Mouse (Mus musculus): Measurements from ENCODE around the gene Bmp4. TPM values are rescaled to one million over a fixed set of nuclear protein-coding genes. Genes with fewer than 3 reads are reported as not detected.

Bmp4 gene
- polyA plus RNA-seq, 1 experiment, result 5.0 TPM

- no peaks in the 10 kb centered on the region for H3K36me3 ChIP-seq (ENCODE audit: control insufficient read depth, insufficient read depth, low read length)
- DNase-seq, result no peak
- H3K27me3 ChIP-seq (ENCODE audit: control insufficient read depth, insufficient read depth, low read length), result peaks cover 4% of the 10 kb centered on the region
- no peak for TF ChIP-seq POLR2A (IDR thresholded peaks at IDR 0.05; ENCODE audit: control insufficient read depth, extremely low read depth, insufficient read depth, low read length, poor library complexity)
- TF ChIP-seq CTCF (IDR thresholded peaks at IDR 0.05; ENCODE audit: borderline replicate concordance, control insufficient read depth, extremely low read depth, insufficient read depth, low read length, poor library complexity), result no peak
- WGBS, result 2% methylated on average over 25 of the region's 27 CpGs
- H3K4me1 ChIP-seq (replicated peaks; ENCODE audit: control insufficient read depth, insufficient read depth, low read length), result no peaks in the 10 kb centered on the region
- H3K4me3 ChIP-seq (ENCODE audit: control insufficient read depth, insufficient read depth, low read length), result peak overlapping the region; percentile 2
- no peak overlapping the region for H3K27ac ChIP-seq (ENCODE audit: control insufficient read depth, insufficient read depth, low read length)
Observed at GRCm38 (mm10) chr14:46387357-46387671, 3.2 kb downstream of the Bmp4 start.

GRCm38 (mm10) chr14:46386478-46387356, 3.8 kb downstream of the Bmp4 start:
- Histone ChIP-seq H3K27ac (ENCODE audit: control insufficient read depth, insufficient read depth, low read length) (no peak overlapping the region), H3K4me3 (ENCODE audit: control insufficient read depth, insufficient read depth, low read length) (no peak overlapping the region)

GRCm38 (mm10) chr14:46385701-46386477, 4.6 kb downstream of the Bmp4 start:
- 6% methylated on average over 39 of the region's 39 CpGs for WGBS
- no peak for DNase-seq
- no peak overlapping the region for H3K4me3 ChIP-seq (ENCODE audit: control insufficient read depth, insufficient read depth, low read length)
- H3K27ac ChIP-seq (ENCODE audit: control insufficient read depth, insufficient read depth, low read length), result no peak overlapping the region
- TF ChIP-seq CTCF (IDR thresholded peaks at IDR 0.05; ENCODE audit: borderline replicate concordance, control insufficient read depth, extremely low read depth, insufficient read depth, low read length, poor library complexity) (no peak), POLR2A (IDR thresholded peaks at IDR 0.05; ENCODE audit: control insufficient read depth, extremely low read depth, insufficient read depth, low read length, poor library complexity) (no peak)
- H3K36me3 ChIP-seq (ENCODE audit: control insufficient read depth, insufficient read depth, low read length), result no peaks in the 10 kb centered on the region
- peaks cover 4% of the 10 kb centered on the region for H3K27me3 ChIP-seq (ENCODE audit: control insufficient read depth, insufficient read depth, low read length)
- H3K4me1 ChIP-seq (replicated peaks; ENCODE audit: control insufficient read depth, insufficient read depth, low read length), result no peaks in the 10 kb centered on the region

More at GRCm38 (mm10) chr14:46386478-46387356, 3.8 kb downstream of the Bmp4 start:
- no peaks in the 10 kb centered on the region for H3K4me1 ChIP-seq (replicated peaks; ENCODE audit: control insufficient read depth, insufficient read depth, low read length)
- DNase-seq, result no peak
- TF ChIP-seq CTCF (IDR thresholded peaks at IDR 0.05; ENCODE audit: borderline replicate concordance, control insufficient read depth, extremely low read depth, insufficient read depth, low read length, poor library complexity) (no peak), POLR2A (IDR thresholded peaks at IDR 0.05; ENCODE audit: control insufficient read depth, extremely low read depth, insufficient read depth, low read length, poor library complexity) (no peak)
- H3K36me3 ChIP-seq (ENCODE audit: control insufficient read depth, insufficient read depth, low read length), result no peaks in the 10 kb centered on the region
- 5% methylated on average over 28 of the region's 28 CpGs for WGBS
- H3K27me3 ChIP-seq (ENCODE audit: control insufficient read depth, insufficient read depth, low read length), result peaks cover 4% of the 10 kb centered on the region

- H3K4me1 ChIP-seq (replicated peaks; ENCODE audit: control insufficient read depth, insufficient read depth, low read length), result no peaks in the 10 kb centered on the region
- WGBS, result 52% methylated on average over 14 of the region's 14 CpGs
- peaks cover 4% of the 10 kb centered on the region for H3K27me3 ChIP-seq (ENCODE audit: control insufficient read depth, insufficient read depth, low read length)
- no peaks in the 10 kb centered on the region for H3K36me3 ChIP-seq (ENCODE audit: control insufficient read depth, insufficient read depth, low read length)
- no peak overlapping the region for H3K27ac ChIP-seq (ENCODE audit: control insufficient read depth, insufficient read depth, low read length)
- H3K4me3 ChIP-seq (ENCODE audit: control insufficient read depth, insufficient read depth, low read length), result no peak overlapping the region
- TF ChIP-seq CTCF (IDR thresholded peaks at IDR 0.05; ENCODE audit: borderline replicate concordance, control insufficient read depth, extremely low read depth, insufficient read depth, low read length, poor library complexity) (no peak), POLR2A (IDR thresholded peaks at IDR 0.05; ENCODE audit: control insufficient read depth, extremely low read depth, insufficient read depth, low read length, poor library complexity) (no peak)
- no peak for DNase-seq
Observed at GRCm38 (mm10) chr14:46384946-46385691, 5.3 kb downstream of the Bmp4 start.

- no peak for DNase-seq
- no peaks in the 10 kb centered on the region for H3K36me3 ChIP-seq (ENCODE audit: control insufficient read depth, insufficient read depth, low read length)
- peaks cover 4% of the 10 kb centered on the region; the same call in 1 of the 2 replicates for H3K27me3 ChIP-seq (ENCODE audit: control insufficient read depth, insufficient read depth, low read length)
- no peak overlapping the region for H3K27ac ChIP-seq (ENCODE audit: control insufficient read depth, insufficient read depth, low read length)
- H3K4me1 ChIP-seq (replicated peaks; ENCODE audit: control insufficient read depth, insufficient read depth, low read length), result no peaks in the 10 kb centered on the region
- WGBS, result 85% methylated on average over 6 of the region's 6 CpGs
- TF ChIP-seq POLR2A (IDR thresholded peaks at IDR 0.05; ENCODE audit: control insufficient read depth, extremely low read depth, insufficient read depth, low read length, poor library complexity), result no peak
- no peak for TF ChIP-seq CTCF (IDR thresholded peaks at IDR 0.05; ENCODE audit: borderline replicate concordance, control insufficient read depth, extremely low read depth, insufficient read depth, low read length, poor library complexity)
- H3K4me3 ChIP-seq (ENCODE audit: control insufficient read depth, insufficient read depth, low read length), result no peak overlapping the region
Observed at GRCm38 (mm10) chr14:46381457-46381856, 9.0 kb downstream of the Bmp4 start.

- no peak for TF ChIP-seq CTCF (IDR thresholded peaks at IDR 0.05; ENCODE audit: borderline replicate concordance, control insufficient read depth, extremely low read depth, insufficient read depth, low read length, poor library complexity)
- no peak for TF ChIP-seq POLR2A (IDR thresholded peaks at IDR 0.05; ENCODE audit: control insufficient read depth, extremely low read depth, insufficient read depth, low read length, poor library complexity)
- Histone ChIP-seq H3K27ac (ENCODE audit: control insufficient read depth, insufficient read depth, low read length) (no peak overlapping the region), H3K4me3 (ENCODE audit: control insufficient read depth, insufficient read depth, low read length) (no peak overlapping the region), H3K27me3 (ENCODE audit: control insufficient read depth, insufficient read depth, low read length) (no peaks in the 10 kb centered on the region), H3K4me1 (replicated peaks; ENCODE audit: control insufficient read depth, insufficient read depth, low read length) (no peaks in the 10 kb centered on the region), H3K36me3 (ENCODE audit: control insufficient read depth, insufficient read depth, low read length) (no peaks in the 10 kb centered on the region)
- WGBS, result 17% methylated on average over 31 of the region's 31 CpGs
- peak; percentile 11 for DNase-seq
Observed at GRCm38 (mm10) chr14:46380286-46380721, 10.2 kb downstream of the Bmp4 start.
